Mouse (Mus musculus) B cell, adult 62 days (primary cell): ENCODE results near the gene Selenoi. TPM values are rescaled to one million over a fixed set of nuclear protein-coding genes. Genes with fewer than 3 reads are reported as not detected.

ENCODE experiments used
- total RNA-seq: library from RNA; stranded (reverse); gene quantifications from 4 replicates; pipeline ENCODE4 v1.2.4, GENCODE M21; 2023

Selenoi gene
- 16.6 to 24.3 TPM (median 18.8 TPM) in 4 replicates for total RNA-seq

DNA sequence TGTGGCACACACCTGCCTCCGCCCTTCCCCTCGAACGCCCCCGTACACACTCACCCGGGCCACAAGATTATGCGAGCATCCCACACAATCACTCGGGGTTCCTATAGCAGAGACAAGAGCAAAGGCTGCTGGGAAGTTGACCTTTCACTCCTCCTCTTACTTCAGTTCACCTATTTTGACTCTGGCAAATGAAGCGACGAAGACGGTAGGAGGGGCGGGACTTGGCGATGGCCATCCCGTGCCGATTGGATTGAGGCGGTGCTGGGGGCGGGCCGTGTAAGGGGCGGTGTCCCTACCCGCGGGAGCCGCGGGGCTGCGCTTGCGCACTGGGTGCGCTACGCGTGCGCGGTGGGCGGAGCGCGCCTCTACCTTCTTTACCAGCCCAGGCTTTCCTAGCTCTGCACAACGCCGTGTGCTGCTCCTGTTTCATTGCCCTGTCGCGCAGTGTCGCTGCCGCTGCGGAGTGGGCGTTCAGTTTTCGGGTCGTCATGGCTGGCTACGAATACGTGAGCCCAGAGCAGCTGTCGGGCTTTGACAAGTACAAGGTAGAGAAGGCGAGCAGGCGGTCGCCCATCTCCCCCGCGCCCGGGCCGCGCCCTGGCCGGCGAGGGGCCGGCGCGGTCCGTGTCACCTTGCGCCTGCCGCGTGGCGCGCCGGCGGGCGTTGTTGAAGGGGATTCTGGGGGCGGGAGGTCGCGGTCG is at the start of gene Selenoi:
Selenoi (plus strand) TSS at position 311 of the 701 bp plus-strand sequence.

DNA sequence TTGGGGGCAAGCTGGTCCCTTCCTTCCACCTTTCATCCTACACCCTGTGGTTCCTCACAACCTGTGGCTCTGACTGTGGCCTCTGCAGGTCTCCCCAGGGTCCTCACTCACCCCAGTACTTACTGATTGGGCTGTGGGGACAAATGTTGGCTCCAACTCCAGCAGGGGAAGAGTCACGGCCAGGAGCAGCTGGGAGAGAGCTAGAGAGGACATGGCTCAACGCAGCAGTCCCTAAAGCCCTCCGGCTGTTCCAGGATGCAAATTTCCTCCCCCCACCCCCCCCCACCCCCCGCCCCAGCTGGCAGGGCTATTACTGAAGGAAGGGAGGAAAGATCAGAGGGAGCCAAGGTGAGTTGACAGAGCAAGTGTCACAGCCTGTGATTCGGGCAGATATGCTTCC is 26.9 kb upstream of the Selenoi start, which contains the start of gene Adgrf3:
Adgrf3 (minus strand) TSS at position 230 of the 400 bp plus-strand sequence.

DNA sequence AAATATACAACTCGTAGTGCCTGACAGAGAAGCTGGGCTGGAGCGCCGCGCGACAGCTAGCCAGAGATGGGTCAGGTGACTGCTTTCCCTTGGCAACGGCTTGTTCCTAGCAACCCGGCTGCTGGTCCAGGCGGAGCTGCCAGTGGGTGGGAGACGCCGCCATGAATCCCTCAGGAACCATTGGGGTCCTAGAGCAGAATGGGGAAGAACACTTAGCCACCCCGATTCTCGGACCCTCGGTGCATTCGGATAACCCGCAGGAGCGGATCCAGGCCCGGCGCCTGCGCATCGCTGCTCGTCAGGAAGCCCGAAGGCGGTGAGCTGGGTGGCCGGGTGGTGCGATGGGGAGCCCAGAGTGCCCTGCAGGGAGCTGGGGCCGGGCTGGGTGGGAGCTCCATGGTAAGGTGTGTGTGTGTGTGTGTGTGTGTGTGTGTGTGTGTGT is 48.9 kb downstream of the Selenoi start, which contains the start of gene Drc1:
Drc1 (plus strand) TSS at position 98 of the 442 bp plus-strand sequence.

Other genes starting within 250 kb of the Selenoi start
- gene Il6, start 219.5 kb upstream of the Selenoi start, total RNA-seq: not detected in 4 replicates
- 2.7 to 3.7 TPM (median 2.8 TPM) in 4 replicates for gene Tyms, start 159.0 kb upstream of the Selenoi start, total RNA-seq
- gene Garem2, start 127.4 kb upstream of the Selenoi start, total RNA-seq: not detected in 4 replicates
- gene 3110082J24Rik, start 126.5 kb upstream of the Selenoi start, total RNA-seq: not detected in 4 replicates
- 100 to 108 TPM (median 105 TPM) in 4 replicates for gene Hadha, start 77.4 kb upstream of the Selenoi start, total RNA-seq
- gene Hadhb, start 77.3 kb upstream of the Selenoi start, total RNA-seq: 88.6 to 93.8 TPM (median 91.7 TPM) in 4 replicates
- gene Adgrf3, start 26.9 kb upstream of the Selenoi start, total RNA-seq: not detected in 4 replicates
- 0.38 TPM in 1 of 4 replicates, not detected in the others for gene Drc1, start 48.8 kb downstream of the Selenoi start, total RNA-seq
- not detected in 4 replicates for gene Otof, start 229.4 kb downstream of the Selenoi start, total RNA-seq
- gene 1700001C02Rik, start 233.5 kb downstream of the Selenoi start, total RNA-seq: not detected in 4 replicates